Mouse (Mus musculus): ENCODE data around the gene Gja1.

- TF ChIP-seq CTCF (IDR thresholded peaks at IDR 0.05; ENCODE audit: low read depth, low read length) (no peak), GATA2 (IDR thresholded peaks at IDR 0.05; ENCODE audit: borderline replicate concordance, low read depth, low read length) (no peak), GATA1 (IDR thresholded peaks at IDR 0.05; ENCODE audit: borderline replicate concordance, low read length) (no peak), TAL1 (conservative IDR thresholded peaks at IDR 0.05; ENCODE audit: low read depth, low read length) (no peak), POLR2AphosphoS5 (IDR thresholded peaks at IDR 0.05; ENCODE audit: insufficient replicate concordance, low read depth, low read length) (no peak)
These were observed 45.4 kb downstream of the Gja1 start for GRCm38 (mm10) chr10:56422518-56422917.
